Mouse (Mus musculus): Measurements from ENCODE around the gene Anapc7. TPM values are rescaled to one million over a fixed set of nuclear protein-coding genes. Genes with fewer than 3 reads are reported as not detected.

The Anapc7 gene
- polyA plus RNA-seq, 1 experiment from 2014 or later = 38.5 TPM

DNA sequence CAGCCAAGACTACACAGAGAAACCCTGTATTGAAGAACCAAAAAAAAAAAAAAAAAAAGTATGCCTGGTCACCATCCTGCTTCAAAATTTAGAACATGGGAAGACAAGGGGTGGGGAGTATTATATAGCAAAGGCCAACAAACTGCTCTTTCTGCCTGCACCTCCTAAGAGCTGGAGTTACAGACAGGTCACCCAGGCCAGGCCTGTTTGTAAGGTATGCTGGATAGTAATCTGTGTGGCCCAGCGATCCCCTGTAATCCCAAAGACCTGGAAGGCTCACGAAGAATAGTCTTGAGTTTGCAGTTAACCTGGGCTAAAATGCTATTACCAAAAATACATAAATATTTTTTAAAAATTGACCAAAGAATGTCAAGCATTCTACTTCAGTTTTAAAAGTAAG, 68.7 kb downstream of the Anapc7 start:
- Histone ChIP-seq H3K4me1 (ENCODE audit: control insufficient read depth, insufficient read depth, low read length) (no peaks in the 10 kb centered on the region), H3K4me3 (replicated peaks; ENCODE audit: low read length) (no peak overlapping the region), H3K9me3 (replicated peaks; ENCODE audit: control insufficient read depth, low read length) (no peaks in the 10 kb centered on the region), H3K27me3 (ENCODE audit: control insufficient read depth, insufficient read depth, low read length) (no peaks in the 10 kb centered on the region), H3K4me2 (ENCODE audit: low read depth, low read length) (no peak overlapping the region), H3K9ac (ENCODE audit: low read length) (no peak overlapping the region), H3K27ac (ENCODE audit: low read length) (no peak overlapping the region), H3K36me3 (ENCODE audit: control insufficient read depth, insufficient read depth, low read length) (peaks cover 44% of the 10 kb centered on the region)
- ATAC-seq (ENCODE audit: insufficient read depth, low FRiP score) = no peak
- 86% methylated on average over 2 of the region's 2 CpGs for WGBS

DNA sequence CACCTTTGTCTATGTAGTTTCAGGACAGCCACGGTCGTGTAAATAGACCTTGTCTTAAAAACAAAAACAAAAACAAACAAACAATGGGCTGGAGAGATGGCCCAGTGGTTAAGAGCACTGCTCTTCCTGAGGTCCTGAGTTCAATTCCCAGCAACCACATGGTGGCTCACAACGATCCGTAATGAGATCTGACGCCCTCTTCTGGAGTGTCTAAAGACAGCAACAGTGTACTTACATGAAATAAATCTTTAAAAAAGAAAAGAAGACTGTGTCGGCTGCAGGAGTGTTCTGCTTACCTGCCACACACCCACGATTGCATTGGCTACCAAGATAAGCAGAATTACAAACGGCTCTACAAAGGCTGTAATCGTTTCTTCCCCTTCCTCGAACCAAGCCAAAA, 69.9 kb downstream of the Anapc7 start:
- Histone ChIP-seq H3K4me3 (replicated peaks; ENCODE audit: low read length) (no peak overlapping the region), H3K27ac (ENCODE audit: low read length) (no peak overlapping the region), H3K27me3 (ENCODE audit: control insufficient read depth, insufficient read depth, low read length) (no peaks in the 10 kb centered on the region), H3K4me1 (ENCODE audit: control insufficient read depth, insufficient read depth, low read length) (no peaks in the 10 kb centered on the region), H3K36me3 (ENCODE audit: control insufficient read depth, insufficient read depth, low read length) (peaks cover 38% of the 10 kb centered on the region), H3K9me3 (replicated peaks; ENCODE audit: control insufficient read depth, low read length) (no peaks in the 10 kb centered on the region), H3K4me2 (ENCODE audit: low read depth, low read length) (no peak overlapping the region), H3K9ac (ENCODE audit: low read length) (no peak overlapping the region)
- ATAC-seq (ENCODE audit: insufficient read depth, low FRiP score) = no peak
- 81% methylated on average over 10 of the region's 10 CpGs for WGBS

DNA sequence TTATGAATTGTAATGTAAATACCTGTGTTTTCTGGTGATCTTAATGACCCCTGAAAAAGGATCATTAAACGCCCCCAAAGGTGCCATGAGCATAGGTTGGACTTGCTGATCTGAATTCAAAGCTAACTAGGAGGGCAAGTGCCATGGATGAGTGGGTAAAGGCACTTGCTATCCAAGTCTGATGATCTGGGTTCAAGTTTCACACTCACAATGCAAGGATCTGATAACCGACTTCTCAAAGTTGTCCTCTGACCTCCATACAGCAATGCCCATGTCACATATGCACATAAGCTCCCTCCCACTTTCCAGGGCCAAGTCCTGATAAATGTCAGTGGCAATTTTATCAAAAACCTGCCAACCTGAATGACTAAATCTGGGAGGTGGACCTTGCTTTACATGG, 71.5 kb downstream of the Anapc7 start:
- H3K27ac ChIP-seq (ENCODE audit: low read length) = no peak overlapping the region
- H3K4me1 ChIP-seq (ENCODE audit: control insufficient read depth, insufficient read depth, low read length) = peaks cover 2% of the 10 kb centered on the region; the same call in 1 of the 2 replicates
- no peaks in the 10 kb centered on the region for H3K27me3 ChIP-seq (ENCODE audit: control insufficient read depth, insufficient read depth, low read length)
- ATAC-seq (ENCODE audit: insufficient read depth, low FRiP score) = no peak
- no peak overlapping the region for H3K9ac ChIP-seq (ENCODE audit: low read length)
- 80% methylated on average over 2 of the region's 2 CpGs for WGBS
- H3K4me2 ChIP-seq (ENCODE audit: low read depth, low read length) = no peak overlapping the region
- peaks cover 29% of the 10 kb centered on the region for H3K36me3 ChIP-seq (ENCODE audit: control insufficient read depth, insufficient read depth, low read length)
- H3K9me3 ChIP-seq (replicated peaks; ENCODE audit: control insufficient read depth, low read length) = no peaks in the 10 kb centered on the region
- no peak overlapping the region for H3K4me3 ChIP-seq (replicated peaks; ENCODE audit: low read length)

DNA sequence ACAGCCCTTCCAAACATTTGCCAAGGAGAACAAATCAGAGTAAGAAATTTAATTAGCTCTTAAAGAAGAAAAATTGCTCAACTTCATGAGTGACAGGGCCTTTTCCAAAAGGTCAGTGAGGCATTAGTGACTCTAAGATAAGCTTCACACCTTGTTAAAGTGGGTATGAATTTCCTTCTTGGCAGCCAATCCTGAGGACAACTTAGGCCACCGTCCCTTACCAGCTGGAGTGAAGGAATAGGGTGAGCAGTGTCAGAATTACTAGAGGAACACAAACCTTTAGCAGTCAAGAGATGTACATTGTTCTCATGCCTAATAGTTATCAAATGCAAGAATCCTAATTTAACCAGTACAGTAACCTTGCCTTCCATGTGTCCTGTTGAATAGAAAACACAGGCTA, 73.0 kb downstream of the Anapc7 start:
- H3K9ac ChIP-seq (ENCODE audit: low read length) = no peak overlapping the region
- H3K27me3 ChIP-seq (ENCODE audit: control insufficient read depth, insufficient read depth, low read length) = no peaks in the 10 kb centered on the region
- WGBS = 56% methylated on average over 1 of the region's 1 CpGs
- peaks cover 17% of the 10 kb centered on the region for H3K36me3 ChIP-seq (ENCODE audit: control insufficient read depth, insufficient read depth, low read length)
- no peak overlapping the region for H3K4me3 ChIP-seq (replicated peaks; ENCODE audit: low read length)
- H3K4me2 ChIP-seq (ENCODE audit: low read depth, low read length) = no peak overlapping the region
- H3K9me3 ChIP-seq (replicated peaks; ENCODE audit: control insufficient read depth, low read length) = no peaks in the 10 kb centered on the region
- H3K27ac ChIP-seq (ENCODE audit: low read length) = no peak overlapping the region
- ATAC-seq (ENCODE audit: insufficient read depth, low FRiP score) = no peak
- H3K4me1 ChIP-seq (ENCODE audit: control insufficient read depth, insufficient read depth, low read length) = peaks cover 9% of the 10 kb centered on the region

Other genes with a start within 250 kb of the Anapc7 start
- 5.6 and 7.0 TPM in 2 replicates for gene Hvcn1, start 214.9 kb upstream of the Anapc7 start, polyA plus RNA-seq (2015; fragmentation: Nextera tagmentation; extraction: Ambion mirVana)
- 5.0 and 7.2 TPM in 2 replicates for gene Tctn1, start 157.2 kb upstream of the Anapc7 start, polyA plus RNA-seq (2015; fragmentation: Nextera tagmentation; extraction: Ambion mirVana)
- gene Pptc7, start 137.3 kb upstream of the Anapc7 start, polyA plus RNA-seq (2015; fragmentation: Nextera tagmentation; extraction: Ambion mirVana) = 8.0 and 8.3 TPM in 2 replicates
- gene Rad9b, start 67.5 kb upstream of the Anapc7 start, polyA plus RNA-seq (2015; fragmentation: Nextera tagmentation; extraction: Ambion mirVana) = 10.7 and 10.8 TPM in 2 replicates
- gene Vps29, start 67.3 kb upstream of the Anapc7 start, polyA plus RNA-seq (2015; fragmentation: Nextera tagmentation; extraction: Ambion mirVana) = 203 and 220 TPM in 2 replicates
- 57.0 and 57.9 TPM in 2 replicates for gene Gpn3, start 49.8 kb upstream of the Anapc7 start, polyA plus RNA-seq (2015; fragmentation: Nextera tagmentation; extraction: Ambion mirVana)
- 35.4 and 35.8 TPM in 2 replicates for gene Fam216a, start 49.3 kb upstream of the Anapc7 start, polyA plus RNA-seq (2015; fragmentation: Nextera tagmentation; extraction: Ambion mirVana)
- gene Arpc3, start 29.8 kb upstream of the Anapc7 start, polyA plus RNA-seq (2015; fragmentation: Nextera tagmentation; extraction: Ambion mirVana) = 161 and 164 TPM in 2 replicates
- 25.5 and 27.3 TPM in 2 replicates for gene Atp2a2, start 80.5 kb downstream of the Anapc7 start, polyA plus RNA-seq (2015; fragmentation: Nextera tagmentation; extraction: Ambion mirVana)
- 28.5 and 36.0 TPM in 2 replicates for gene Ift81, start 192.8 kb downstream of the Anapc7 start, polyA plus RNA-seq (2015; fragmentation: Nextera tagmentation; extraction: Ambion mirVana)
- 2.8 and 3.3 TPM in 2 replicates for gene P2rx7, start 222.2 kb downstream of the Anapc7 start, polyA plus RNA-seq (2015; fragmentation: Nextera tagmentation; extraction: Ambion mirVana)